In the genomic region with DNA sequence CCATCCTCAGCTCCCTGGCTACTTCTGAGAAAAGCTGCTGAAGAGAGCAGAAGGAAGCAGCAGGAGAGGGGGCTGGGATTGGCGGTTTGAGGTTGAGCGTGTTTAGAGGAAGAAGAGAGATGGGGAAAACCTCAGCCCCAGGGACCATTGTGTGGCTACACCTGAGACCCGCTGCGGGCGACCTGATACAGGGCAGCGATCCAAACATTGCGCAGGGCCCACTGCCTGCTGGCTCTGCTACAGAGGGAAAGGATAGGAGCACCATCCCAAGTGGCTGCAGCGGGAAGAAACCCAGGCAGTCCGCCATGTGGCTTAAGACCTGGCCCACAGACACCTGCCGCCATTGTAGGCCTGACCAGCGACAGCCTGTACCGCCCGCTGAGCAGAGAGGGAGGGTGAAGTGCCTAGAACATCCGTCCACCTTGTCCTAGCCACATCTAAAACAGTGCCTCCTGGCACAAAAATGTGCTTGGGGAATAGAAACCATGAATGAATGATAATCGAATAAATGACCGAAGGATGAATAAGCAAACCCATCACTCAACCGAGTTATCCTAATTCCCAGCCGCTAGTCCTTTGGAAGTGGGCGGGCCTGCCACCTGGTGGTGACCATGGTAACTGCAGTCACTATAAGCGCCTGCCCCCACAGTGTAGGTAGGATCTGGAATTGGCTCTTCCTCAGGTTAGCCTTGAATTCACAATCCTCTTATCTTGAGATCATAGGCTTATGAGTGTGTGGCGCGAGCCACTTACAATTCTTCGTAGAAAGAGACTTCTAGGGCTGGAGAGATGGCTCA, we compare ENCODE assay signal across 8 mouse cellular contexts. TPM values are rescaled to one million over a fixed set of nuclear protein-coding genes. Genes with fewer than 3 reads are reported as not detected.
DNase-seq lines count a peak whose midpoint lies in the region; ATAC-seq lines count a peak whose summit lies in the region.

No protein-coding gene starts in this region.

- peaks cover 4% of the 10 kb centered on the region; the same call in 1 of the 2 replicates for H3K27me3 ChIP-seq in intestine, embryonic 16.5 days (replicated peaks; ENCODE audit: control insufficient read depth, insufficient read depth, low read length)
- no peaks in the 10 kb centered on the region; the same call in 1 of the 2 replicates for H3K27me3 ChIP-seq in midbrain, embryonic 16.5 days (ENCODE audit: control insufficient read depth, insufficient read depth, low read depth, low read length)
- H3K27me3 ChIP-seq in splenic B cell, adult 2 months (ENCODE audit: control insufficient read depth, insufficient read depth, low read length, poor library complexity, severe bottlenecking): no peaks in the 10 kb centered on the region; the same call in 1 of the 2 replicates

- DNase-seq in 3T3-L1 (ENCODE audit: low read depth, low spot score): peak; percentile 88
- peak; percentile 88 to 97 for DNase-seq in adrenal gland, adult (ENCODE audit: inconsistent age in 2 of 2, low spot score in 1 of 2)
- DNase-seq in embryo, embryonic 10.5 days (ENCODE audit: low spot score): peak; percentile 88
- DNase-seq in gastrocnemius, postnatal 36 days: peak; percentile 69 to 72
- DNase-seq in left cerebral cortex, postnatal 25 days (ENCODE audit: low spot score in 2 of 2): peak; percentile 75 to 80
- DNase-seq in splenic B cell, adult 2 months (ENCODE audit: low read depth, low spot score): peak; percentile 69

- WGBS in intestine, embryonic 16.5 days: 35% methylated on average over 23 of the region's 23 CpGs
- 33% methylated on average over 23 of the region's 23 CpGs for WGBS in midbrain, embryonic 16.5 days

- no peak overlapping the region for H3K4me3 ChIP-seq in intestine, embryonic 16.5 days (ENCODE audit: low read length)
- H3K4me3 ChIP-seq in midbrain, embryonic 16.5 days (ENCODE audit: low read depth, low read length): no peak overlapping the region

- no peak overlapping the region for H3K4me2 ChIP-seq in intestine, embryonic 16.5 days (ENCODE audit: low read depth, low read length)
- H3K4me2 ChIP-seq in midbrain, embryonic 16.5 days (ENCODE audit: low read length): peak overlapping the region; percentile 22; the same call in 1 of the 2 replicates

- H3K9ac ChIP-seq in intestine, embryonic 16.5 days (ENCODE audit: low read depth, low read length): no peak overlapping the region
- H3K9ac ChIP-seq in midbrain, embryonic 16.5 days (ENCODE audit: low read depth, low read length): no peak overlapping the region

- intact Hi-C loops in gastrocnemius, postnatal 36 days (cut with DNase I): loop anchor here (1.0 to 2.0 kb wide), 2 partner anchors 32 to 59 kb away; no protein-coding TSS in a partner anchor
- intact Hi-C loops in left cerebral cortex, postnatal 25 days (cut with DNase I): loop anchor here (1.0 to 10.0 kb wide), 3 partner anchors 30 to 372 kb away; partner anchors contain the start of gene Itga3

- peak; percentile 43 for ATAC-seq in intestine, embryonic 16.5 days
- peak; percentile 67 for ATAC-seq in midbrain, embryonic 16.5 days

- H3K9me3 ChIP-seq in intestine, embryonic 16.5 days (ENCODE audit: control insufficient read depth, low read length): no peaks in the 10 kb centered on the region
- no peaks in the 10 kb centered on the region for H3K9me3 ChIP-seq in midbrain, embryonic 16.5 days (replicated peaks; ENCODE audit: control insufficient read depth, low read length, poor library complexity, severe bottlenecking)

- H3K36me3 ChIP-seq in intestine, embryonic 16.5 days (ENCODE audit: control insufficient read depth, insufficient read depth, low read length): no peaks in the 10 kb centered on the region
- no peaks in the 10 kb centered on the region for H3K36me3 ChIP-seq in midbrain, embryonic 16.5 days (ENCODE audit: control insufficient read depth, insufficient read depth, low read length)
- H3K36me3 ChIP-seq in splenic B cell, adult 2 months (ENCODE audit: control insufficient read depth, insufficient read depth, low read length, poor library complexity, severe bottlenecking): no peaks in the 10 kb centered on the region

- H3K27ac ChIP-seq in intestine, embryonic 16.5 days (ENCODE audit: low read length): no peak overlapping the region
- H3K27ac ChIP-seq in midbrain, embryonic 16.5 days (ENCODE audit: low read length): no peak overlapping the region

- H3K4me1 ChIP-seq in intestine, embryonic 16.5 days (ENCODE audit: control insufficient read depth, insufficient read depth, low read length): peaks cover 18% of the 10 kb centered on the region
- H3K4me1 ChIP-seq in midbrain, embryonic 16.5 days (ENCODE audit: control insufficient read depth, insufficient read depth, low read length): peaks cover 6% of the 10 kb centered on the region

RNA-seq across cellular contexts. Expression of gene Dlx3, which starts 13.3 kb away (rescaled TPM):
- total RNA-seq in gastrocnemius, postnatal 36 days (2021): not detected
- 0.64 and 0.71 TPM in 2 replicates for polyA plus RNA-seq in intestine, embryonic 16.5 days (2015; fragmentation: Nextera tagmentation; extraction: Ambion mirVana)
- not detected for total RNA-seq in left cerebral cortex, postnatal 25 days (2021)
- 0.22 and 0.38 TPM in 2 replicates for polyA plus RNA-seq in midbrain, embryonic 16.5 days (2015; fragmentation: Nextera tagmentation; extraction: Ambion mirVana)

RNA-seq across cellular contexts. Expression of gene Itga3, which starts 30.0 kb away (rescaled TPM):
- total RNA-seq in gastrocnemius, postnatal 36 days (2021): 1 to 10 TPM; 3.2 to 4.0 TPM
- polyA plus RNA-seq in intestine, embryonic 16.5 days (2015; fragmentation: Nextera tagmentation; extraction: Ambion mirVana): 35.7 and 39.9 TPM in 2 replicates
- 10 to 100 TPM; 13.8 to 14.5 TPM for total RNA-seq in left cerebral cortex, postnatal 25 days (2021)
- 13.7 and 16.6 TPM in 2 replicates for polyA plus RNA-seq in midbrain, embryonic 16.5 days (2015; fragmentation: Nextera tagmentation; extraction: Ambion mirVana)

RNA-seq across cellular contexts. Expression of gene Dlx4, which starts 39.4 kb away (rescaled TPM):
- not detected for total RNA-seq in gastrocnemius, postnatal 36 days (2021)
- 0.11 and 0.12 TPM in 2 replicates for polyA plus RNA-seq in intestine, embryonic 16.5 days (2015; fragmentation: Nextera tagmentation; extraction: Ambion mirVana)
- total RNA-seq in left cerebral cortex, postnatal 25 days (2021): not detected
- polyA plus RNA-seq in midbrain, embryonic 16.5 days (2015; fragmentation: Nextera tagmentation; extraction: Ambion mirVana): 0.36 TPM in 1 of 2 replicates, not detected in the other
